Mouse (Mus musculus): Measurements from ENCODE around the gene Prune2. TPM values are rescaled to one million over a fixed set of nuclear protein-coding genes. Genes with fewer than 3 reads are reported as not detected.

The Prune2 gene
- polyA plus RNA-seq (2017; shearing (Covaris generic)) = not detected

DNA sequence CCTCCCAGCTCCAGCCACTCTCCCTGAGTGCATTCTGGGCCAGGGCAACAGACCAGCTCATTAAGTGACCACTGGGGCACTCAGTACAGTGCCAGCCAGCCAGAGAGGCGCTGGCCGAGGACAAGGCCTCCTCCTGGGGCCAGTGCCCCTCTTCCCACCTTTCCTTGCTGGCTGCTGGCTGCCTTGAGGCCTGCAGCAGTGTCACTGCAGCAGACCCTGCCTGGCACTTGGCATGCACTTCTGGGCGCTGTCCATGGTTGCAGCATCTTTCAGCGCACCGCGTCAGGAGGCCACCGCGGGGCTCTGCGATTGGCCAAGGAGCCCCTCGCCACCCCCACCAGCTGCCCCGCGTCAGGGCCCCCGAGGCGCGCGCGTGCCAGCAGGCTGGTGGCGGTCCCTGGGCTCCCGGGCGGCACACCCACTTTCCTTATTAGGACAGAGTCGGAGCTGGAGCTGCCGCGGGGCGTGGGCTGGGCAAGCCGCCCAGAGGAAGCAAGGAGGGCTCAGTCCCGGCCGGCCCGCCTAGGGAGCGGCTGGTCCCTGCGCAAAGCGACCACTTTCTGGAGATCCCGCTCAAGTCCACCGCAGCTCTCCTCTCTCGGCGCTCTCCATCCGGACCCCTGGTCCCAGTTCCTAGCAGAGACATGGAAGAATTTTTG, at the start of gene Prune2:
Gene Prune2 (plus strand): TSS at position 506 of the 659 bp plus-strand sequence.

Other genes starting within 250 kb of the Prune2 start
- 66.9 TPM for gene Vps13a, start 175.2 kb upstream of the Prune2 start, polyA plus RNA-seq (2017; shearing (Covaris generic))
- gene Foxb2, start 82.3 kb upstream of the Prune2 start, polyA plus RNA-seq (2017; shearing (Covaris generic)) = not detected